Mouse (Mus musculus) adrenal gland, adult (tissue): ENCODE data around the gene Slc9b2.

Experiments used
- DNase-seq, 2 experiments: peaks; one replicate each; pipeline ENCODE4 v3.0.0; 2022 to 2023; ENCODE audit warnings: low spot score in 1 of 2; ENCODE audit not compliant: inconsistent age in 2 of 2

Slc9b2 gene

DNA sequence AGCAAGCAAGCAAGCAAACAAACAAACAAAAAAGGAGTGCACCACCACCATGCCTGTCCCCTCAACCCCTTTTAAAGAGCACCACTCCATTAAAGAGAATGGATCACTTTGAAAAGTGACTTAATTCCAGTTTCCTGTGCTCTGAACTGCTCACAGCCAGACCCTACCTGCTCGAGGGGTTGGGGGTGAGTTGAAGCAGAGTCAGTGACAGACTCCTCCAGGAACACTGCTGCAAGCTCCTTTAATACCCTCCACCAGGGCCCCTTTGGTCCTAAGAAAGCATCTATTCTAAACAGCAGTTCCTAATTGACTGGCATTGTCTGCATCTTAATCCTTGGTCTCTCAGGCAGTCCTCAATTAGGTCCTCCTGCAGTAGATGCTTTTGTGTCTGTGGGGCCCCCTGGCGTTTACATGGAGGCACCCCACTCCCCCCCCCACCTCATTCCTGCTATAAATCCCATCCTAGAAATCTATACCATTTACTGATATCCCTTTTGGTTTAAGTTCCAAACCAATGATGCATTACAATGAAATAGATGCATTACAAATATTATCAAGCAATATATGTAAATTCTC is 5.5 kb downstream of the Slc9b2 start:
- DNase-seq, result no peak

GRCm38 (mm10) chr3:135313727-135314126 is 6.2 kb downstream of the Slc9b2 start:
- no peak for DNase-seq

- DNase-seq, result no peak
Observed at GRCm38 (mm10) chr3:135314811-135315210, 7.3 kb downstream of the Slc9b2 start.

DNA sequence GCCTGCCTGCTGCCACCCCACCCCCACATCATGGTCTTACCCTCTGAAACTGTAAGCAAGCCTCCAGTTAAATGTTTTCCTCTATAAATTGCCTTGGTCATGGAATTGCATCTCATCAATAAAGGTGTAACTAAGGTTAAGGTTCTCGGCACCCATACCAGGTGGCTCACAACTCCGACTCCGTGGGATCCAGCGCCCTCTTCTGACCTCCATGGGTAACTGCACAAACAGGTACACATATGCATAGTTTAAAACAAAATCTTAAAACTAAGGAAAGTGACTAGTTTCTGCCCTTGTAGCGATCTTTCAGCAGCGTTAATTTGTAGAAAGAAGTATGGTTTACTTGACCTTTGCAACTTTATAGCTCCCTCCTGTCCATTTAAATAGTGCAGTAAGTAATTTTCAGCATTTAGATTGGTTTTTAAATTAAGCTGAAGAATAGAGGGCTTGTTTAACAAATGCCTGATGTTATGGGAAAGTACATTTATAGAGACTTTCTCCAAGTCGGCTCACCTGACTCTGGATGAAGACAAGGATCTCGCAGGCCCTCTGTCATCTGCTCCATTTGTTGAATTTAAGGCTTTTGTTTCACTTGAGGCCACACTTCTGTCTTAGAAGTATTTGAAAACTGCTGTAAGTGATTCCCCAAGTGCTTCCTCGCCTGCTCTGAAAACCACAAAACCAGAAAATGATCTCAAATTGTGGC is 8.4 kb downstream of the Slc9b2 start:
- DNase-seq, result no peak

DNA sequence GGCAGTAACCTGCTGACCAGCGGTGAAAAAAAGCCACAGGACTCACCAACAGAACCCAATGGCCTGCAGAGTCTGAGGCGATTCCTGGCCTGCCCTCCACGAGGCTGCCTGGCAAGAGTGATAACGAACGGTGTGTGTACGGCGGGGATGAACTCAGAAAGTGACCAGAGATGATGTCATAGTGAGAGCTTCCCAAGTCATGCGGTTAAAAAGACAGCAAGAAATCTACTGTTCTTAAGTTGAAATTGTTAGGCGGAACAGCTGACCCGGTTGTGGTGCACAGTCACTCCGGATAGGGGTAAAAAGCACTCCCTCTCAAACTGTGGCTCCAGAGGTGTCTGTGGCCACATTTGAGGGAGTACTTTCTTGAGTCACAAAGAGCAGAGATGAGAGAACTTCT is 10.8 kb downstream of the Slc9b2 start:
- DNase-seq, result no peak

GRCm38 (mm10) chr3:135324354-135324753 is 16.9 kb downstream of the Slc9b2 start:
- DNase-seq, result no peak

DNA sequence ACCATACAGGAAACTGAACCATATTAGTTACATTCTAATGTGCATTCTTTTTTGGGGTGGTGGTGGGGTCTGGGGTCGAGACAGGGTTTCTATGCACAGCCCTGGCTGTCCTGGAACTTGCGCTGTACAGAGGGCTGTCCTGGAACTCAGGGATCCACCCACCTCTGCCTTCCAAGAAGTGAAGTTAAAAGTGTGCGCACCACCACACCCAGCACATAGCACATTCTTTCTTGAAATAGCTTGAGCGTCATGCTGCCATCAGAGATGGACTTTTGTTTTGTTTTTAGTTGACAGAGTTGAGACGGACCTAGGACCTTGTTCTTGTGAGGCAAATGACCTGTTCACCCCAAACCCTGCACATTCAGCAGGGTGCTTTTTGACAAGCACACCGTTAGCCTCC is 19.7 kb downstream of the Slc9b2 start:
- DNase-seq, result no peak

- peak in 1 of 2 experiments; percentile 20 for DNase-seq
Observed at GRCm38 (mm10) chr3:135327601-135328000, 20.1 kb downstream of the Slc9b2 start.

- DNase-seq, result peak; percentile 55 to 82
Observed at GRCm38 (mm10) chr3:135328560-135328959, 21.1 kb downstream of the Slc9b2 start.

- DNase-seq, result no peak
Observed at GRCm38 (mm10) chr3:135332691-135333090, 25.2 kb downstream of the Slc9b2 start.

DNA sequence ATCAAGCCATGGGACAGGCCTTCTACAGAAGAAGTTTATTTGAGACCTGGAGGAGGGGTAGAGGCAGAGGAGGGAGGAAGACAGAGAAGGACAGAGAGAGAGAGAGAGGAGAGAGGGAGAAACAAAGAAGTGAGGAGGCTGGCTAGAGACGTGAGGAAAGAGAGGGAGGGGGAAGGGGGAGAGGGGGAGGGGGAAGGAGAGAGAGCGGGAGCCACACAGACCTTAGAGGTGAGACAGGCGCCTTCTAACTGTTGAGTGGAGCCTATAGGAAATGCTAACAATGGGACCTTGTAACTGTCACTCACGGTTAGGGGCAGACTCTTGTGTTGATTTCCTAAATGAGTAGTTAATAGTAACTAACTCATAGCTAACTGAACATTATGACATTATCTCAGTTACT is 26.3 kb downstream of the Slc9b2 start:
- no peak for DNase-seq

GRCm38 (mm10) chr3:135347739-135348264 is 40.3 kb downstream of the Slc9b2 start, which contains the start of gene Slc9b1:
Slc9b1 (plus strand) TSS chr3:135348029.
- DNase-seq, result no peak

- DNase-seq, result no peak
Observed at GRCm38 (mm10) chr3:135349022-135349421, 41.5 kb downstream of the Slc9b2 start.

DNA sequence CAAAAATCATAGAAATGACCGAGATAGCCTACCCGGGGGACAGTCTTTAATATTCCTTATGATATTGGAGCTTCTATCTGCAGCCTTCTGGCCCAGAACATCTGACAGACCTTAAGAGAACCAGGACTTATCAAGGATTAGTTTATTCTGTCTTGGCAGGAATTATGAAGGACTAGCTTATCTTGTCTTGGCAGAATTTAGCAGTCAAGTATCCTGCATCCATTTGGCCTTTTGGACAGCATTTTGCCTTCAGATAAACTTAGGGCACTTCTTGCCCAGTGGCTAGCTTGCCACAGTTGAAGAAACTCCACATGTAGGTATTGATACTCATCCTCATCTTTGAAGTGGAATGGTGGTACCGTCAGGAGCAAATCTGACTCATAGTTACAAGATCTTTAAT is 44.4 kb downstream of the Slc9b2 start:
- no peak for DNase-seq

DNA sequence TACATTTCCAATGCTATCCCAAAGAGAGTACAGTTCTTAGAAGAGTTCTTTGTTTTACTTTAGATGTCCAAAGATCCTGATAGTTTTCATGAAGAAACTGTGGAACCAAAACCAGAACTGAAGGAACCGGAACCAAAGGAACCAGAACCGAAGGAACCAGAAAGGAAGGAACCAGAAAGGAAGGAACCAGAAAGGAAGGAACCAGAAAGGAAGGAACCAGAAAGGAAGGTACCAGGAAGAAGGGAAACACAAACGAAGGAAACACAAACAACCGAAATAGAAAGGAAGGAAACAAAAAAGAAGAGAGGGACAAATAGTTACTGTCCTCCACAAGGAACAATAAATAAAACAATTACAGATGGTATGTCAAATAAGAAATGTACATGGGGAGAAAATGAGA is 49.9 kb downstream of the Slc9b2 start:
- DNase-seq, result no peak

- DNase-seq, result no peak
Observed at GRCm38 (mm10) chr3:135375836-135376235, 68.3 kb downstream of the Slc9b2 start.

DNA sequence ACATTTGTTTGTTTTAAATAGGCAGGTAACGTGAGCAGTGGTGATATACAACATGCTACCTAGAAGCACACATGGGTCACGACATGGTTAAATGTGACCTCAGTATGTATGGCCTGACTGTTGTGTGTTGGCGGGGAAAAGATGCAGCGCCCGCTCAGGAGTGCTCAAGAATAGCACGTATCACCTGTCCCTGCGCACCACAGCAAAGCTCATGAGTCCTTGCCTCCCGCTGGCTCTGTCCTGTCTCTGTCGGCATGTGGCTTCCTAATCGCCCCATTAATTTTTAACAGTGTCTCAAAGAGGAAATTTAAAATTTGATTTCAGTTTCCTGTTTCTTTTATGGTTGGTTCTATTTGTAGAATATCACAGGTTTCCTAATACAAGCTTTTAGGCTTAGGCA is 69.9 kb downstream of the Slc9b2 start:
- DNase-seq, result no peak

DNA sequence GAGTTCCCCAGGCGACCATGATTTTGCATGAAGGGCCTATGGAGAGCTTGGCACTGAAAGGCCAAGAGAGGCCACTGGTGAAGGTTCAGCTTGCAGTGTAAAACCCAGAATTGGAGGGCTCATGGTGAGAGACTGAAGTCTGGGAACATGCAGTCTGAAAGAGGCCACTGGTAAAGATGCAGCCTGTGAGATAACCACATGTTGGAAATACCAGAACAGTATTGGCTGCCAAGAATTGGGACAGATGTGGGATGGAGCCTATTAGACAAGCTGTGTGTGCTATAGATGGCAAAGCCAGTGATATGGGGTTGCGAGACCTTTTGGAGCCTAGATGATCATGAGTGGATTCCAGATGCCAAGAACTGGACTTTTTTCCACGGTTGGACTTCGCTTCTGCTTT is 72.4 kb downstream of the Slc9b2 start:
- no peak for DNase-seq

DNA sequence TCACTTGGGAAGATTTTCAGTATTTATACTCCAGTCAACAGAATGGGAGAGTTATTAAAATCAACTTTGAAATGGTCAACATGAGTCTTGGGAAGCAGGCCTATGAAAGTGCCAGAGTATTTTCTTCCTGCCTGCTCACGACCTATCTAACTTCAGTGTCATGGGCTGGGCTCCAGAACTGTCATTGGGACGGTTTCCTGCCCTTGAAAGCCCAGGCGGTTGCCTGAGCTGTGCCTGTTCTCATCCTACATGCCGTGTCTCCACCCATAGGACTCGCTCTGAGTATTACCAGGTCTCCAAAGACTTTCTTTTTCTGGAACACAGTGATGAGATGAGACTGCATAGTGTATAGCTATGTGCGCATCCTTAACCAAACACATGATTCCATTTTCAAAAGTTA is 85.7 kb downstream of the Slc9b2 start:
- peak in 1 of 2 experiments; percentile 71 for DNase-seq
